Mouse (Mus musculus): ENCODE results near the gene Zscan4b. TPM values are rescaled to one million over a fixed set of nuclear protein-coding genes. Genes with fewer than 3 reads are reported as not detected.

The Zscan4b gene
- not detected in 2 replicates for polyA plus RNA-seq (2012; rRNA removed)

DNA sequence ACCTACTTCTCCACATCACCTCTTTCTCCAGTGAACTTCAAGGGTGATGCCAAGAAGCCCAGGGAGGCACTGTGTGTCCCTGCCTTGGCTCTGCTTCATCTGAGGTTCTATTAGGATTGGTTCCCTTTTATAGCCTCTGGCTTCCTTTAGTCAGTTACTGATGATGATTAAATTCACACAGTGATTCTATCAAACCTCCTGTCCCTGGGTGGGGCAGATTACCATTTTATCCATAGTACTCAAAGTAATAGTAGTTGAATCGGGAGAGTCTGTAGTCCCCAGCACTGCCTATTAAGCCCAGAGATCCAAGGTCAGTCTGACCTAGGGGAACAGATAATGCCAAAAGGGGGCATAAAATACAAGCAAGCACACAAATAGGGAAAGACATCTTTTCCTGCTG lies at the start of gene Zscan4b:
TSS of gene Zscan4b (minus strand) at position 101 of the 400 bp plus-strand sequence.

Other genes with a start within 250 kb of the Zscan4b start
- gene Nlrp4b, start 217.3 kb downstream of the Zscan4b start, polyA plus RNA-seq (2012; rRNA removed): not detected in 2 replicates
- not detected in 2 replicates for gene Vmn1r71, start 150.7 kb downstream of the Zscan4b start, polyA plus RNA-seq (2012; rRNA removed)
- gene Zscan4c, start 100.7 kb upstream of the Zscan4b start, polyA plus RNA-seq (2012; rRNA removed): not detected in 2 replicates
- not detected in 2 replicates for gene Zscan4-ps1, start 164.6 kb upstream of the Zscan4b start, polyA plus RNA-seq (2012; rRNA removed)

All from central nervous system, embryonic 14 days (tissue).